Mouse (Mus musculus) erythroblast, embryonic 14.5 days (primary cell): Measurements from ENCODE around the gene Inhbb.

Experiments used
- GATA1 ChIP-seq: IDR thresholded peaks from 2 replicates; pipeline ENCODE4 v1.6.1; 2012; ENCODE audit warnings: low read length, inconsistent platforms, mixed read lengths
- TAL1 ChIP-seq: IDR thresholded peaks from 3 replicates; pipeline ENCODE4 v1.6.1; 2012; ENCODE audit warnings: low read length, inconsistent platforms, mixed read lengths

DNA sequence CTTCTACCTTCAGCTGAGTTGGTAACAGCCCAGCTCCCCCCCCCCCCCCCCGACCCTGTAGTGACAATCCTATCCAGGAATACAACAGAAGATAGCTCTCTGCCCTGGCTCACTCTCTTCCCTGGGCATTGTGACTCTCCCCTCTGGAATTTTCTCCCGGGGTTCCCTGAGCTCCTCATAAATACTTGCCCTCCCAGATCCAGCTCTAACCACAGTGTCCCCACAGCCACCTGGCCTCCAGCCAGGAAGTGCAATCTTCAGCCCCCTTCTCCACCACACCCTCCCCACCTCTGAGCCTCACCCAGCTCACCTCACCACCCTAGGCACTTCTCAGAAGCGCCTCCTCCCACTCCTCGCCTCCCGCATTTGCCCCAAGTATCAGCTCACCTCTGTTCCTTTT, 46.7 kb downstream of the Inhbb start:
- TF ChIP-seq TAL1 (no peak), GATA1 (no peak)
